Mouse (Mus musculus) intestine, embryonic 15.5 days (tissue): Measurements from ENCODE around the gene Dlg1. TPM values are rescaled to one million over a fixed set of nuclear protein-coding genes. Genes with fewer than 3 reads are reported as not detected.

Experiments used
- ATAC-seq: fragments of 200-750 bp; cut with Nextera tagmentation; 2 replicates; pipeline ENCODE4 v1.8.0; 2017; ENCODE audit warnings: moderate TSS enrichment, moderate library complexity
- H3K27ac ChIP-seq: fragments of 300-500 bp; sonication (generic); 2 replicates; pipeline ENCODE4 v1.5.1; 2015; ENCODE audit warnings: mild to moderate bottlenecking, inconsistent platforms
- H3K27me3 ChIP-seq: fragments of 300-500 bp; sonication (generic); replicated peaks from 2 replicates; pipeline ENCODE4 v1.6.1; 2015; ENCODE audit warnings: inconsistent platforms
- H3K36me3 ChIP-seq: fragments of 300-500 bp; sonication (generic); 2 replicates; pipeline ENCODE4 v1.6.1; 2015; ENCODE audit warnings: inconsistent platforms
- H3K4me1 ChIP-seq: fragments of 300-500 bp; sonication (generic); replicated peaks from 2 replicates; pipeline ENCODE4 v1.6.1; 2015; ENCODE audit warnings: inconsistent platforms
- H3K4me2 ChIP-seq: fragments of 300-500 bp; sonication (generic); replicated peaks from 2 replicates; pipeline ENCODE4 v1.6.1; 2015; ENCODE audit warnings: mild to moderate bottlenecking, inconsistent platforms
- H3K4me3 ChIP-seq: fragments of 300-500 bp; sonication (generic); replicated peaks from 2 replicates; pipeline ENCODE4 v1.5.1; 2015; ENCODE audit warnings: inconsistent platforms
- H3K9ac ChIP-seq: fragments of 300-500 bp; sonication (generic); 2 replicates; pipeline ENCODE4 v1.6.1; 2015; ENCODE audit warnings: inconsistent platforms
- H3K9me3 ChIP-seq: fragments of 300-500 bp; sonication (generic); 2 replicates; pipeline ENCODE4 v1.6.1; 2016; ENCODE audit warnings: inconsistent platforms
- WGBS: fragments of 180-500 bp; shearing (Covaris S2); methylation state at CpG from one replicate; pipeline ENCODE4 v1.1.7; 2015; 5-methylcytosine and 5-hydroxymethylcytosine counted together
- polyA plus RNA-seq: library from polyadenylated mRNA; unstranded; fragments of >200 nt; fragmentation: Nextera tagmentation; extraction: Ambion mirVana; gene quantifications from 2 replicates; pipeline ENCODE4 v1.2.1, GENCODE M21; 2015

The Dlg1 gene
- 18.6 and 19.0 TPM in 2 replicates for polyA plus RNA-seq

DNA sequence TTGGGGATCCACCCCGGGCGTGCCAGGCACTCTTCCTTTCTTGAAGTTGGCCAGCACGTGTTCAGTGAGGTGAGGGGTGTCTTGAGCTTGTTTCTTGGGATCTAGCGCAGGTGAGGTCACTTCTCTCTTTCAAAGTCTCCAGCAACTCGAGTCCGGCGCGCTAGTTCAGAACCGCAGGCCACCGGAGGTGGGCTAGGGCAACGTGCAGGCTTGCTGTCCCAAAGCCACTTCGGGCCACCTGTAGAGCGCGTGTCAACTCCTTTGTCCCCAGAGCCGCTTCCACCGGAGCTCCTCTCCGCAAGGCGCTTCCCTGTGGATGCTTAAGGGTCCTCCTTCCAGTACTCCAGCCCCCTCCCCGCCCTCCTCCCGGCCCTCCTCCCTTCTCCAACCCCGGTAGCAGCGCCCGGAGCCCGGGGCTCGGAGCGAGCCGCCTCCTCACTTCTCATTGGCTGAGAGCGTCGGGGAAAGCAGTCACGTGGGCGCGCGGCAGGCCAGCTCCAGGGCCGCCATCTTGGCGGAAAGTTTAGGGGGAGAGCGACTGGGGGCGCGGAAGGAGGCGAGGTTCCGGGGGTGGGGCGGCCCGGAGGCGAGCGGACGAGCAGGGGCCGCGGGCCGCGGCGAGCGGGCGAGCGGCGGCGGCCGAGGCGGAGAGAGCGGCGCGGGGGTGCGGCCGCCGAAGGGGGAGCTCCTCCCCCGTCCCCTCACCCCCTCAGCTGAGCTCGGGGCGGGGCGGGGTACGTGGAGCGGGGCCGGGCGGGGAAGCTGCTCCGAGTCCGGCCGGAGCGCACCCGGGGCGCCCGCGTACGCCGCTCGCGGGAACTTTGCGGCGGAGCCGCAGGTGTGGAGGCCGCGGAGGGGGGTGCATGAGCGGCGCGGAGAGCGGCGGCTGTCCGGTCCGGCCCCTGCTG lies at the start of gene Dlg1:
Gene Dlg1, plus strand, starts transcription at position 65 of the 908 bp plus-strand sequence.
- WGBS = under 1% methylated on average over 63 of the region's 95 CpGs
- ATAC-seq = peak; percentile 98
- H3K36me3 ChIP-seq = no peaks in the 10 kb centered on the region
- H3K4me1 ChIP-seq = 0 out of 2 replicates have a peak, but pooled peaks cover 7% of the 10 kb centered on the region
- peak within 1 kb of the TSS; percentile 67 for H3K4me2 ChIP-seq
- no peaks in the 10 kb centered on the region for H3K27me3 ChIP-seq
- H3K4me3 ChIP-seq = peak within 1 kb of the TSS; percentile 99
- no peaks in the 10 kb centered on the region for H3K9me3 ChIP-seq
- H3K27ac ChIP-seq = peak within 1 kb of the TSS; percentile 94
- peak within 1 kb of the TSS; percentile 94 for H3K9ac ChIP-seq

DNA sequence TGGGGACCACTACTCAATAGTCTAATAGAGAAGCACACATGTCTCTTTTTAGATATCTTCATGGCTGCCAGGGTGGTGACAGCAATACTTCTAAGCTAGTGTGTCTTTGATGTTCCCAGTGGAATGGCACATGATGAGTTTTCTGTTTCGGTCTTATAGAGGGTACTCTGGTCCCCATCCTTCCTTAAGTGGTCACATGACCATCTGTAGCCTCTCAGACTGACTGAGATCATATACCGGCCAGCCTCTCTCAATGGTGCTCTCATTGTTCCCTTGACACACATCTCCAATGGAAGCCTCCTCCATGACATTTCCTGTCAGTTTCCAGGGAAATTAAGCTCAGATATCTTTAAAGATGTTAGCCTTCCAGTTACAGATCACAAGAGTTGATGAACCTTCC lies 46.9 kb upstream of the Dlg1 start:
- 90% methylated on average over 2 of the region's 2 CpGs for WGBS
- no peak for ATAC-seq

DNA sequence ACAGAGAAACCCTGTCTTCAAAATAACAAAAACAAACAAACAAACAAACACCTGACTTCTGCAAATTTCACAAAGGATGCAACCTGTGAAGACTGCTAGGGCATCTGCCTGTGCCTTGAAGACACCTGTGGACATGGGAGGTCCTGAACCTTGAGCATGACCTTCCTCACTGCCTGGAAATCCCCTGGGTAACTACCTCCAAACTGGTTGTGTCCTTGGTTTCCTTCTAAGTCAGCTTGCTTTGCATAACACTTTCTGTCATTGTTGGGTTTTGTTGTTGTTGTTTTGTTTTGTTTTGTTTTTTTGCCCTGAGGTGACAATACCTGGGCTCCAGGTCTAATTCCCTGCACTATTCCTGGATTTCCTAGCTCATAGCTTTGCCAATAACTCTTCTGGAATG lies 46.1 kb upstream of the Dlg1 start:
- Histone ChIP-seq H3K36me3 (no peaks in the 10 kb centered on the region), H3K4me3 (no peak overlapping the region), H3K4me1 (peaks cover 6% of the 10 kb centered on the region), H3K9me3 (no peaks in the 10 kb centered on the region), H3K9ac (no peak overlapping the region), H3K4me2 (no peak overlapping the region), H3K27me3 (no peaks in the 10 kb centered on the region), H3K27ac (no peak overlapping the region)
- no peak for ATAC-seq

More for the DNA sequence above, 46.9 kb upstream of the Dlg1 start:
- Histone ChIP-seq H3K9me3 (no peaks in the 10 kb centered on the region), H3K4me3 (no peak overlapping the region), H3K27ac (no peak overlapping the region), H3K9ac (no peak overlapping the region), H3K4me2 (no peak overlapping the region), H3K27me3 (no peaks in the 10 kb centered on the region), H3K36me3 (no peaks in the 10 kb centered on the region), H3K4me1 (peaks cover 6% of the 10 kb centered on the region)

DNA sequence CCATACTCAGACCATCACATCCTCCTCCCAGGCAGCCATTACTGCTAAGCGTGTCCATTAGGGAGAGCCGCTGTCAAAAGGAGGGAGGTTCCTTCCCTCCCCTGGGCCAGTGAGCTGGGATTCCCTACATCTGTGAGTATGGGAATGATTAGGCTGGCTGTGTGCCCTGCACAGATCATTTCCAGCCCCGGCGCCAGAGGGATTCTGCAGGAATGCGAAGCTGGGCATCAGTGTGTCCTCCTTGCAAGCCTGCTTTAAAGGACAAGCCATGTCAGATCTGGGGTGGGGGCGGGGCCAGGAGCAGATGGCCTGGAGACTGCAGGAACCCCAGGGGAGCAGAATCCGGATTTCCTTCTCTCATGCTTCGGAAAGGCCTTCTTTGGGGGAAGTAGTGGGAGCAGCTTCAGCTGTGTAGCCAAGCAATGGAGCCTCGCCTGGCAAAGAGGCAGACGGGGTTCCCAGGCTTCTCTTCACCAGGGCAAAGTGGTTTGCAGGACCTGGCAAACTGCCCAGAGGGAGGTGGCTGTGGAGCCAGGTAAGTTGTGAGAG lies 45.3 kb upstream of the Dlg1 start:
- peak; percentile 71 for ATAC-seq
- Histone ChIP-seq H3K9ac (no peak overlapping the region), H3K36me3 (no peaks in the 10 kb centered on the region), H3K4me3 (0 out of 2 replicates have a peak overlapping the region, but pooled peaks have one; percentile 2), H3K9me3 (no peaks in the 10 kb centered on the region), H3K27ac (peak overlapping the region; percentile 72), H3K27me3 (no peaks in the 10 kb centered on the region), H3K4me2 (peak overlapping the region; percentile 48), H3K4me1 (peaks cover 6% of the 10 kb centered on the region)
- WGBS = 18% methylated on average over 10 of the region's 10 CpGs

DNA sequence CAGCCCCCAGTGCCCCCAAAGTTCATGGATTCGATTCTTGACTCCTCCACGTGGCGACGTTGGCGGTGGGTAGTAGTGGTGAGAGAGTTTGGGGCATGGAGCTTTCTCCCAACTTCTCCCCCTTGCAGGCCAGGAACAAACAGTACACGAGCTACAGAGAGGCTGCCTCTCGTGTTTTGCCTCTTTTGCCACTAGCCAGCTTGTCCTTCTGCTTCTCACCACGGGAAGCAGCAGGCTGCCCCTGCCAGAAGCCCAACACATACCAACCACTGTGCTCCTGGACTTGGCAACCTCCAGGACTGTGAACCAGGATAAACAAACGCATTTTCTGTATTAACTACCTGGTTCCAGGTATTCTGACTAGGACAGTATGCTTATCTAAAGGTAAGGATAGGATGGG lies 44.6 kb upstream of the Dlg1 start:
- H3K9ac ChIP-seq = no peak overlapping the region
- peaks cover 6% of the 10 kb centered on the region for H3K4me1 ChIP-seq
- H3K27me3 ChIP-seq = no peaks in the 10 kb centered on the region
- H3K36me3 ChIP-seq = no peaks in the 10 kb centered on the region
- H3K27ac ChIP-seq = no peak overlapping the region
- no peak for ATAC-seq
- 67% methylated on average over 9 of the region's 9 CpGs for WGBS
- no peaks in the 10 kb centered on the region for H3K9me3 ChIP-seq
- H3K4me3 ChIP-seq = no peak overlapping the region
- H3K4me2 ChIP-seq = peak overlapping the region; percentile 48; the same call in 1 of the 2 replicates

DNA sequence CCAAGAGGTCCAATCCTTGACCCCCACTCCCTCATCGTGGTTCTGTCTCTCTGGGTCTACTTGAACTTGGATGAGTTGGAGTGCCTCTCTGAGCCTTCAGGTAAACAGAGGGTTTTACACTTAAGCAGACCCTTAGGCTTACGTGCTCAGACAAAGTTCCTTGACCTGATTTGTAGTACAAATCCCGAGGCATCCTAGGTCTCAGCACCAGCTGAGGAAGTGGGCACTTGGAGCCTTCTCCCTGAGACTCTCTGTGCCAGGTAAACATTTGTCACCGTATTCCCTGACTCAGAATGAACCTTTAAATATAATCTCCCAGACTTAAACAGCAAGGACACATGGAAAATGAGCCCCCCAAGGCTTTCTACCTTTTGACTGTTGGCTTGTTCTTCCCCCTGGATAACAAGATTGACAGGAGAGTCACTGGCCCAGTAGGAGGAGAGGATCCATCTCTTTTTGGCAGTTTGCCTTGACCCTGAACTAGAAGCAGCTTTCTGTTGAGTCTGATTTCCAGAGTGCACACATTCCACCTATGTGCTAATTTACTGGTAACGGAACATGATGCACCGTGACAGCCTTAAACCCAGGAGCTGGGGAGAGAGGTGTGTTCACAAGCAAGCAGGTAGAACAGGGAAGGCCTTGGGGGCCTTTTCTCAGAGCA lies 43.4 kb upstream of the Dlg1 start:
- no peaks in the 10 kb centered on the region for H3K9me3 ChIP-seq
- H3K36me3 ChIP-seq = no peaks in the 10 kb centered on the region
- no peak overlapping the region for H3K4me3 ChIP-seq
- H3K27ac ChIP-seq = no peak overlapping the region
- H3K9ac ChIP-seq = no peak overlapping the region
- no peak for ATAC-seq
- no peak overlapping the region for H3K4me2 ChIP-seq
- H3K27me3 ChIP-seq = no peaks in the 10 kb centered on the region
- peaks cover 6% of the 10 kb centered on the region for H3K4me1 ChIP-seq
- WGBS = 77% methylated on average over 6 of the region's 6 CpGs

DNA sequence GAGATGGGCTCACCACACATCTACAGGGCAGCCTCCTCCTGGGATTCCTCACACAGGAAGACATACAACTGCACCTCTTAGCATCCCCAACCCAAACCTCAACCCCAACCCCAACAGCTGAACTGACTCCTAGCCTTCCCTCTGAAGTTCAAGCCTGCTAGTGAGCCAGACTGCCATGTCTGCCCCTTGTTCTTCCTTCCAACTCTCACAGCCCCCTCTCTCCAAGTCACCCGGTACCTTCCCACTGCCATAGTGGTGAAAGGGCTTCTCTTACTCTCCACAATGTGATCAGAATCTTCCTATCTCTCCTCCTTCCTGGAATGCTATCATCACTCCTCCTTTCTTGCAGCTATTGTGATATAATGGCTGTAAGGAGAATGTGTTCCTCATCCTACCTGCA lies 40.9 kb upstream of the Dlg1 start:
- Histone ChIP-seq H3K9me3 (no peaks in the 10 kb centered on the region), H3K27ac (no peak overlapping the region), H3K4me3 (no peak overlapping the region), H3K36me3 (no peaks in the 10 kb centered on the region), H3K27me3 (no peaks in the 10 kb centered on the region), H3K4me1 (peaks cover 6% of the 10 kb centered on the region), H3K4me2 (no peak overlapping the region), H3K9ac (no peak overlapping the region)
- no peak for ATAC-seq
- 91% methylated on average over 1 of the region's 1 CpGs for WGBS

DNA sequence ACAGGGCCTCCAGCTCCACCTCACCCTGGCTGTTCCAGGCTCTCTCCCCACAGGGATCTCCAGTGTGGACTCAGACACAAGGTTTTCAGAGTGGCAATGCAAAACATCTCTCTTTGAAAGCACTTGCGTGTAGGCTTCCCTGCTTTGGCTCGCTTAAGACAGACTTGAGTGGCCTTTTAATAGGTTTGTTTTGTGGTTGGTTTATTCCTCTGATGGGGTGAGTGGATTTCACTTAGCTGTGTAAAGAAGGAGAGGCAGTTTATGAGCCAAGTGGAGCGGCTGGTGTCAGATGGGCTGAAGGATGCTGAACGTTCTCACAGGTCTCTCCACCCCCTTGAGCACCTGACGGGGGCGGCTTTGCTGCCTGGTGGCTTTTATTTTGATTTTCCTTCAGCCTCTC lies 40.1 kb upstream of the Dlg1 start:
- H3K4me1 ChIP-seq = peaks cover under 1% of the 10 kb centered on the region; the same call in 1 of the 2 replicates
- 78% methylated on average over 6 of the region's 6 CpGs for WGBS
- H3K36me3 ChIP-seq = no peaks in the 10 kb centered on the region
- H3K9me3 ChIP-seq = no peaks in the 10 kb centered on the region
- ATAC-seq = no peak
- H3K27ac ChIP-seq = no peak overlapping the region
- no peak overlapping the region for H3K9ac ChIP-seq
- no peaks in the 10 kb centered on the region for H3K27me3 ChIP-seq
- H3K4me2 ChIP-seq = no peak overlapping the region
- H3K4me3 ChIP-seq = no peak overlapping the region

DNA sequence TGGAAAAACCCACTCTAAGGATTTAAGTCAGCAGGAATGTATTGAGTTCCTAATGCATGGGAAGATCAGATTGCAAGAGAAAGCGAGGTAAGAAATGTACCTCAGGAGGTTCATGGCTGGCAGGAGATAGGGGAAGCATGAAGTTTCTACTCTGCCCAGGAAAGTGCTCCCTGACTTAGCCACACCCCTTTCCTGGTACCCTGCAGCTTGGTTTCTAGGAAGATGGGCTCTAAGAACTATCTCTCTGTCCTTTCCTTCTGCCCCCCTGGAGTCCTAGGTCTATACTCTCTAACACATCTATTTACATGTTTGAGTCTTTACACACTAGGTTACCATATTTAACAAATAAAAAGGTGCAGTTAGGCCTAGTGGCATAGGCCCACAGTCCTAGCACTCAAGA lies 38.5 kb upstream of the Dlg1 start:
- ATAC-seq = no peak
- 74% methylated on average over 1 of the region's 1 CpGs for WGBS
- no peak overlapping the region for H3K4me2 ChIP-seq
- no peaks in the 10 kb centered on the region for H3K9me3 ChIP-seq
- H3K4me3 ChIP-seq = no peak overlapping the region
- no peaks in the 10 kb centered on the region for H3K4me1 ChIP-seq
- no peak overlapping the region for H3K9ac ChIP-seq
- H3K27ac ChIP-seq = no peak overlapping the region
- no peaks in the 10 kb centered on the region for H3K27me3 ChIP-seq
- no peaks in the 10 kb centered on the region for H3K36me3 ChIP-seq

DNA sequence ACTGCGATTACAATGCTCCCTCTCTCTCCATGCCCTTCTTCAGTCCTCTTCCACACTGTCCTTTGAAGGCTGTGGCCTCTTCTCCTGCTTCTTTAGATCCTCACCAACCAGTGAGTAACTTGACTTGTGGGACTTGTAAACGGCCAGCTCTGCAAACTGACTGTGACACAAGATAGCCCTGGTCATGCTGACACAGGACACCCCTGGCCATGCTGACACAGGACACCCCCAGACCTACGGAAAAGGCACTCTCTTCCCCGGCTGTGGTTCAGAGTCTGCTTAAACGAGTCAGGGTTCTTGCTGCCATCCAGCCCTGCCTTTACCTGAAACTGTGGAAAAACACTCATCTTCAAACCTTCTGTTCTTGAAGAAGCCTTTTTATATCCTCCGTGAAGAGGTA lies 36.9 kb upstream of the Dlg1 start:
- no peaks in the 10 kb centered on the region for H3K36me3 ChIP-seq
- no peak overlapping the region for H3K4me3 ChIP-seq
- H3K27ac ChIP-seq = no peak overlapping the region
- H3K4me1 ChIP-seq = no peaks in the 10 kb centered on the region
- H3K27me3 ChIP-seq = no peaks in the 10 kb centered on the region
- no peak for ATAC-seq
- no peak overlapping the region for H3K4me2 ChIP-seq
- H3K9me3 ChIP-seq = no peaks in the 10 kb centered on the region
- 78% methylated on average over 6 of the region's 6 CpGs for WGBS
- no peak overlapping the region for H3K9ac ChIP-seq

DNA sequence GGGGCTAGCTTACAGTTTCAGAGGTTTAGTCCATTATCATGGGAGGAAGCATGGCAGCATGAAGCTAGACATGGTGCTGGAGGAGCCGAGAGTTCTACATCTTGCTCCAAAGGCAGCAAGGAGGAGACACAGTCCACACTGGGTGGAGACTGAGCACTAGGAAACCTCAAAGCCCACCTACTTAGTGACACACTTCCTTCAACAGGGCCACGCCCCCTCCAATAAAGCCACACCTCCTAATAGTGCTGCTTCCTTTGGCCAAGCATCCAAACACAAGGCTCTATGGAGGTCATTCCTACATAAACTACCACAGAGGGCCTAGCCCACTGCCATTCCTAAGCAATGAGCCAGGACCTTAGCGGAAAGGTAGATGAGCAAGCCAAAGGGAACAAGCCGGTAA lies 32.9 kb upstream of the Dlg1 start:
- H3K4me1 ChIP-seq = no peaks in the 10 kb centered on the region
- H3K9ac ChIP-seq = no peak overlapping the region
- H3K4me2 ChIP-seq = no peak overlapping the region
- WGBS = 95% methylated on average over 4 of the region's 4 CpGs
- no peaks in the 10 kb centered on the region for H3K36me3 ChIP-seq
- ATAC-seq = no peak
- no peak overlapping the region for H3K4me3 ChIP-seq
- H3K27ac ChIP-seq = no peak overlapping the region
- H3K9me3 ChIP-seq = no peaks in the 10 kb centered on the region
- no peaks in the 10 kb centered on the region for H3K27me3 ChIP-seq

DNA sequence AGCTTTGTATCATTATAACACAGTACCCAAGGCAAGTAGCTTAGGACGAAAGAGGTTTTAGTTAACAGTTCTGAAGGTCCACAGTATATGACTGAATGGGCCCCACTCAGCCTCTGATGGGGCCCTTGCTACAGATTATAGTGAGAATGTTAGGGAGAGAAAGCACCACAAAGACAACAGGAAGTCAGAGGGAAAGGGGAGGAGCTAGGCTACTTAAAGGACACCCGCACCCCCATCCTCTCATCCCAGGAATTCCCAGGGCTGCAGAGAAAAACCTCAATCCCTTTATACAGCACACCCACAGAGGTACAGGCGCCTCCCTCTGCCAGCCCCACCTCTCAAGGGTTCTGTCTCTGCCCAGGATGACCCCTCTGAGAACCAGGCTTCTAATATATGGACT lies 32.2 kb upstream of the Dlg1 start:
- Histone ChIP-seq H3K27me3 (no peaks in the 10 kb centered on the region), H3K4me3 (no peak overlapping the region), H3K4me1 (no peaks in the 10 kb centered on the region), H3K9me3 (no peaks in the 10 kb centered on the region), H3K36me3 (no peaks in the 10 kb centered on the region), H3K9ac (no peak overlapping the region), H3K27ac (no peak overlapping the region), H3K4me2 (no peak overlapping the region)
- 81% methylated on average over 3 of the region's 3 CpGs for WGBS
- no peak for ATAC-seq
